27 mouse cellular contexts compared by ENCODE assay signal in the genomic region with DNA sequence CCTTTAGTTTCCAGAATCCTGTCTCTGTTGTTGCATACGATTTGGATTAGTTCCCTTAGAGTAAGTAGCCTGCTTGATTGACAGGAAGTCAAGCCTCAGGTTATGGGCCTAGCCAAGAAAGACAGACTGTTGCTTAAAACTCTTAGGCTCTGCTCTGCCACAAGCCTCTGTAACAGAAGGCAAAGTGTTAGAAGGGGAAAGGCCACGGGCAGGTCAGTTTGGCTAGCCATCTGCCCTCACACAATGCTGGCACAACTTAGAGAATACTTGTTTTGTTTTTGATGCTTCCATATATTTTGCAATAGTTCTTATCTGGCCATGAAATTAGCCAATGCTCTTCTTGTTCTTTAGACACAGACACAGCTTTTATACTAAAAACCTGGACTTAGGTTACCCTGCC.
DNase-seq lines count a peak whose midpoint lies in the region; ATAC-seq and TF ChIP-seq lines count a peak whose summit lies in the region.
"Had no signal": no experiment of that assay in that cellular context is flagged by ENCODE, and none has a peak within 500 bp of the region (broad histone marks: within the 10 kb centered on the region; RNA-seq: fewer than 3 reads in every experiment).

No protein-coding gene starts in this region.

- H3K9ac ChIP-seq in liver, adult 2 months (ENCODE audit: low read depth, low read length), result no peak overlapping the region
- H3K9ac ChIP-seq in liver, embryonic 12.5 days, result no peak overlapping the region
- H3K9ac ChIP-seq: embryonic facial prominence, embryonic 13.5 days; embryonic facial prominence, embryonic 15.5 days; forebrain, embryonic 13.5 days; forebrain, embryonic 15.5 days; forebrain, postnatal 0 days had no signal

- TF ChIP-seq CTCF in liver, adult 2 months (IDR thresholded peaks at IDR 0.05; ENCODE audit: low read depth, low read length), result no peak

- H3K4me2 ChIP-seq in liver, embryonic 12.5 days, result no peak overlapping the region
- H3K4me2 ChIP-seq: embryonic facial prominence, embryonic 13.5 days; embryonic facial prominence, embryonic 15.5 days; forebrain, embryonic 13.5 days; forebrain, embryonic 15.5 days had no signal

- 12% methylated on average over 2 of the region's 2 CpGs for WGBS in liver, adult 2 months
- 54% methylated on average over 2 of the region's 2 CpGs for WGBS in liver, embryonic 12.5 days (ENCODE audit: insufficient replicate concordance)

- no peak for TF ChIP-seq POLR2A in liver, adult 2 months (IDR thresholded peaks at IDR 0.05; ENCODE audit: extremely low read depth, insufficient read depth, low read length)

- peaks cover 5% of the 10 kb centered on the region; the same call in 1 of the 2 replicates for H3K4me1 ChIP-seq in liver, adult 2 months (ENCODE audit: control insufficient read depth, insufficient read depth, low read length)
- H3K4me1 ChIP-seq in liver, embryonic 12.5 days, result no peaks in the 10 kb centered on the region
- H3K4me1 ChIP-seq: embryonic facial prominence, embryonic 15.5 days; forebrain, embryonic 13.5 days; forebrain, embryonic 15.5 days had no signal

- peak; percentile 14 for DNase-seq in adrenal gland, adult 2 months
- DNase-seq in adrenal gland, postnatal 14 days, result no peak
- DNase-seq in heart, adult 11 months, result peak; percentile 83
- DNase-seq in heart, postnatal 25 days (ENCODE audit: low spot score), result no peak
- DNase-seq in liver, adult 2 months (ENCODE audit: extremely low read depth, low read depth, low spot score), result peak; percentile 95
- DNase-seq: adrenal gland, postnatal 10 days; B cell, adult 2 months; cerebellum, adult 11 months; cerebellum, adult 18-20 months; cerebellum, adult 8-10 months; cerebellum, adult 9-11 months; cerebellum, postnatal 14 days; cerebellum, postnatal 36 days; embryo, embryonic 11 days; forebrain, postnatal 0 days had no signal

- no peaks in the 10 kb centered on the region for H3K9me3 ChIP-seq in liver, embryonic 12.5 days (replicated peaks)
- H3K9me3 ChIP-seq: embryonic facial prominence, embryonic 13.5 days; embryonic facial prominence, embryonic 15.5 days; forebrain, embryonic 13.5 days; forebrain, embryonic 15.5 days; G1E had no signal

- no peaks in the 10 kb centered on the region for H3K79me2 ChIP-seq in liver, adult 2 months (ENCODE audit: control insufficient read depth, insufficient read depth, low read length)

- no peak for ATAC-seq in liver, embryonic 12.5 days
- no peak for ATAC-seq in inflammation-experienced regulatory T-cells, adult 6 months
- ATAC-seq: activated CD4-positive, CD25-positive, alpha-beta regulatory T cell, adult 4 months; CD4-positive, CD25-positive, alpha-beta regulatory T cell, adult 4 months; forebrain, embryonic 13.5 days; forebrain, embryonic 15.5 days; forebrain, postnatal 0 days; Patski had no signal

- H3K27ac ChIP-seq in liver, adult 2 months (replicated peaks; ENCODE audit: insufficient read depth, low read depth, low read length), result peak overlapping the region; percentile 54; the same call in 1 of the 2 replicates
- H3K27ac ChIP-seq in liver, embryonic 12.5 days, result no peak overlapping the region
- H3K27ac ChIP-seq: embryonic facial prominence, embryonic 13.5 days; embryonic facial prominence, embryonic 15.5 days; forebrain, embryonic 13.5 days; forebrain, embryonic 15.5 days had no signal

- no peak overlapping the region for H3K4me3 ChIP-seq in liver, adult 2 months (ENCODE audit: insufficient read depth, low read depth, low read length)
- no peak overlapping the region for H3K4me3 ChIP-seq in liver, embryonic 12.5 days
- H3K4me3 ChIP-seq: embryonic facial prominence, embryonic 13.5 days; embryonic facial prominence, embryonic 15.5 days; erythroblast, embryonic 14.5 days; forebrain, embryonic 13.5 days; forebrain, embryonic 15.5 days had no signal

- peaks cover 2% of the 10 kb centered on the region for H3K36me3 ChIP-seq in liver, adult 2 months (ENCODE audit: control insufficient read depth, insufficient read depth, low read length)
- no peaks in the 10 kb centered on the region for H3K36me3 ChIP-seq in liver, embryonic 12.5 days
- H3K36me3 ChIP-seq: embryonic facial prominence, embryonic 13.5 days; embryonic facial prominence, embryonic 15.5 days; forebrain, embryonic 15.5 days; G1E had no signal

- intact Hi-C loops in heart, postnatal 25 days (cut with DNase I), result loop anchor here (5.0 kb wide), 1 partner anchor 38 kb away; no protein-coding TSS in a partner anchor

- H3K27me3 ChIP-seq in liver, adult 2 months (ENCODE audit: control insufficient read depth, insufficient read depth, low read length), result no peaks in the 10 kb centered on the region
- peaks cover 57% of the 10 kb centered on the region for H3K27me3 ChIP-seq in liver, embryonic 12.5 days (replicated peaks)
- H3K27me3 ChIP-seq: CH12.LX had no signal

Comparison
In these comparisons a context has a peak if more than half of its experiments do, and no peak if none do; other contexts are left out.
1. DNase-seq: peak in adrenal gland, adult 2 months (single experiment), heart, adult 11 months (single experiment) and liver, adult 2 months (single experiment); none in adrenal gland, postnatal 14 days (single experiment) and heart, postnatal 25 days (single experiment).